Mouse (Mus musculus) heart, adult 9 months (tissue): ENCODE results near the gene Spata32.
A peak's percentile ranks its signal among the peaks of the same experiment; 100 is the strongest.

Experiments used
- DNase-seq, 2 experiments: peaks; one replicate each; pipeline ENCODE4 v3.0.0; 2022; ENCODE audit warnings: low spot score in 2 of 2

Gene Spata32

DNA sequence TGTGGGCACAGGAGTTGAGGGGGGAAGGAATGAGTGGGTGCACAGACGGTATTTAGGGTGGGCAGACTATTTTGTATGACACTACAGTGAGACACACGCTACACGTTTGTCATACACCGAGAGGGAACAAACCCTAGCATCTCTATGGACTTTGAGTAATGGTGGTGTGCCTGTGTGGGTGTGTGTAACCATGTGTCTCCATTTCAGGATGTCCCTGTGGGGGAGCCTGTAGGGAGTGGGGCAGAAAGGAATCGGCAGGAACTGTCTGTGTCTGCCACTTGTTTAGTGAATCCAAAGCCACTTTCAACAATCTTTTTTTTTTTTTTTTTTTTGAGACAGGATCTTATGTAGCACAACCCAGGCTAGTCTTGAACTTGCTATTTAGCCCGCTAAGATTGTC is 12.0 kb downstream of the Spata32 start:
- no peak for DNase-seq

DNA sequence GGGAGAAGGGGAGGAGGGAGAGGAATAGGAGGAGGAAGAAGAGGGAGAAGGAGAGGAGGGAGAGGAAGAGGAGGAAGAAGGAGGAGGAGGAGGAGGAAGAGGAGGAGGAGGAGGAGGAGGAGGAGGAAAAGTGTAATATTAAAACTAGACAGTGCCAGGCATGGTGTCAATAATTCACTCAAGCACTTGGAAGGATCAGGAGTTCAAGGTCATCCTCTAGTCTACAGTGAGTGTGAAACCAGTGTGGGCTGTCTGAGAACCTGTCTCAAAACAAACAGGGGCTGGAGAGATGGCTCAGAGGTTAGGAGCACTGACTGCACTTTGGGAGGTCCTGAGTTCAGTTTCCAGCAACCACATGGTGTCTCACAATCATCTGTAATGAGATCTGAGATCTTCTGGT is 15.9 kb downstream of the Spata32 start:
- DNase-seq = no peak

DNA sequence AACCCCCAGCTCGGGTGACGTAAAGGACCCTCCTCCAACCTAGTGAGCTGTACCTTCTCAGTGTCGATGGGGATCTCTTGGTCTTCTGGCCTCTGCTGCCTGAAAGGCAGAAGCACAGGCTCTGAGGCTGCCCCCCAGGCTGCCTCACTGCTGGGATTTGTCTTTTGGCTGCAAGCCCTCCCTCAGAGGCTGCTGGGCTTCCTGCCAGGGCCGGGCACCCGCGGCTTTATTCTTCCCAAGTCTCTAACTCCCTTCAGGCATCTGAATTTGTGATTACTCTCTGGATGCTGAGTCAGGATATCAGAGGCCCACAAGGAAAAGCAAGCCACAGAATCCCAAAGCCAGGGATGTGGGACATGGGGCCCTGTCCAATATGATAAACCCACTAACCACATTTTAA is 16.6 kb downstream of the Spata32 start:
- DNase-seq = no peak

DNA sequence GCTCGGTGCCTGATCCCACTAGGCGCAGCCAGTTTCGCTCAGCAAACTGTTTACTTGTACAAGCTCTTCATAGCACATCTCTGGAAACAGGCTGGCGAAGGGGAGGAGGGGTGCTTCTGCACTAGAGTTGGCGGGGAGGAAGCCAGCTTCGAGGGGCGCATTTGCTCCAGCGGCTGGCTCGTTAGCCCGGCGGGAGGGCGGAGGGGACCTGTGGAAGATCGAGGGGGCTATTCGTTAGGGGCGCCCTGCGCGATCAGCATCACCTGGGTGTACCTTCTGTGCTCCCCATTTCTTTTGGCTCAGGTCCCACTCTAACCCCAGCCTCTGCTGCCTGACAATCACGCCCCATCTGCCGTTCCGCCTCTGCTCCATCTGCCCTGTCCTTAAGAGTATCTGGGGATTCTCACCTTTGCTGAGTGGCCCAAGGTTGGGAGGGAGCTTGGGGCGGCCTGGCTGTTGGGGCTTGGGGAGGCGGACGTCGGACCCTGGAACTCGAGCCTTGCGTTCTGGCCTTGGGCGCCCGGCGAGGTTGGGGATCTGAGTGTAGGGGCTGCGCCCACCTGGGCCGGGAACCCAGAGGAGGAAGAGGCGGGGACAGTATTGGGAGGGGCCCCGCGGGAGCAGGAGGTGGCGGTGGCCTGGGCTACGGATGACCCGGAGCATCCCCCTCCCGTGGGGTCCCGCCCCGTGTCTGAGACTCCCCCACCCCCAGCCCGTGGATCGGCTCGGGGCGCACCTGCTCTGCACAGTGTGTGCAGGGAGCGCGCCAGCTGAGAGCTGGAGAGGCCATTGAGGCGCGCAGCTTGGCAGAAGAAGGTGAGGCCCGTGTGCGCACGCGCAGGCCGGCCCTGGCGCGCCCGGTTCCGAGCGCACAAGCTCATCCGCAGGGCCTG is 19.1 kb downstream of the Spata32 start:
- DNase-seq = peak in 1 of 2 experiments; percentile 16

- no peak for DNase-seq
These were observed 19.9 kb downstream of the Spata32 start for GRCm38 (mm10) chr11:103198339-103198738.

DNA sequence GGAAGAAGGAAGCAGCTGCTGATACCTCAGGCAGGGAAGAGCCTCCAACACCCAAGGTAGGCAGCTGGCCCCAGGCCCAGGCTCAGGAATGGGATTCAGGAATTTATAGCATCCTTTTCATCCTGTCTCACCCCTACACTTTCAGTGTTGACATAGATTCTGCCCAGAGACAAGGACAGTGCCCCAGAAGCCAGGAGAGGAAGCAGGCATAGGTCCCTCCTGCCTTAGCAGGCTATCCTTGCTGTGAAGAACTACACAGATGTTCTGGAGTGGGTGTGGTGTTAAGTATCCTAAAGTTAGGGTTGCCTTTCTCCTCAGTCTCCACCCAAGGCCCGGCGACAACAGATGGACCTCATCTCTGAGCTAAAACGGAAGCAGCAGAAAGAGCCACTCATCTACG is 20.9 kb downstream of the Spata32 start:
- DNase-seq = no peak

- no peak for DNase-seq
These were observed 22.6 kb downstream of the Spata32 start for GRCm38 (mm10) chr11:103195656-103196055.

GRCm38 (mm10) chr11:103195236-103195635 is 23.0 kb downstream of the Spata32 start:
- DNase-seq = no peak

GRCm38 (mm10) chr11:103193825-103194168 is 24.4 kb downstream of the Spata32 start:
- DNase-seq = no peak

GRCm38 (mm10) chr11:103192956-103193824 is 25.0 kb downstream of the Spata32 start:
- DNase-seq = no peak

DNA sequence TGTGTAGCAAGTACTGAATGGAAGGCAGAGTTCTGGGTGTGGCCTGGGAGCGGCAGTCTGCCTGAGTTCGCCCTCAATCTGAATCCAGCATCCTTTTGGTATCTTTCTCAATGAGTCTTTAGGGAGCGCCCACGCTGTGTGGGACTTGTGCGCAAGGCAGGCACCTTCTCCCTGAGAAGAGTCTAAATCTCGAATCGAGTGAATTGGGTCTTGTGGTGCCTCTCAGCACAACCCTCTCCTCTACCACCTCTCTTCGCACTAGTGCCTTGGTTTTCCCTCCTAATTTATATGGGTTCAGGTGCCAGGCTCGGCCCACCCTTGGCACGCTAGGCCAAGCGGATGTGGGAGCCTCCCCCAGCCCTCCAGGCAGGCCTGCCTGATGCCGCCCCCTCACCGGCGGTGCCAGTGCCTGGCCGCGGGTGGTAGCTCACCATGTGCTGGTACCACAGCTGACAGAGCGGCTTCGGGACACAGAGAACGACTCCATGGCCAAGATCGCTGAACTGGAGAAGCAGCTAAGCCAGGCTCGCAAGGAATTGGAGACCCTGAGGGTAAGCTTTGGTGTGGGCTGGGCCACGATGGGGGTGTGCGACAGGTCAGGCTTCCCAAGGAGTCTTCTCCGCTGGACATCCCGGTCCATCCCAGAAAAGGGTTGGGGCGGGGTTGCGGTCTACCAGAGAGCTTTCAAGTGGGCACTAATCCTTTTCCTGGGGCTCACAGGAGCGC is 25.8 kb downstream of the Spata32 start:
- DNase-seq = no peak

DNA sequence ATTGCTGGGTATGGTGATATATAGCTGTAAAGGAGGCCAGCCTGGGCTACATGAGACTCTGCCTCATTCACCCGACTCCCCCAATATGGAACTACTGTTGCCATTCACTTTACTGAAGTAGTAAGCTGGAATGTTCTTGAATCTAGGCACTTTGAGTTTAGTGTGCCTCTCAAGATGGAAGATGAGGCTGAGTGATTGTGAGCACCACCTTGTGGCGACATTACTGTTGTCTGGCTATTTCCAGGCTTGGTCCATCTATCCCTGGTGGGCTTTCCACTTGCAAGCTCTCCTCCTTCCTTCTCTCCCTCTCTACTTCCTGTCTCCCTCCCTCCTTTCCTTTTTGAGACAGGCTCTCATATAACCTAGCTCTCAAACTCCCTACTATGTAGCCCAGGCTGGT is 33.3 kb downstream of the Spata32 start:
- DNase-seq = peak in 1 of 2 experiments; percentile 40

DNA sequence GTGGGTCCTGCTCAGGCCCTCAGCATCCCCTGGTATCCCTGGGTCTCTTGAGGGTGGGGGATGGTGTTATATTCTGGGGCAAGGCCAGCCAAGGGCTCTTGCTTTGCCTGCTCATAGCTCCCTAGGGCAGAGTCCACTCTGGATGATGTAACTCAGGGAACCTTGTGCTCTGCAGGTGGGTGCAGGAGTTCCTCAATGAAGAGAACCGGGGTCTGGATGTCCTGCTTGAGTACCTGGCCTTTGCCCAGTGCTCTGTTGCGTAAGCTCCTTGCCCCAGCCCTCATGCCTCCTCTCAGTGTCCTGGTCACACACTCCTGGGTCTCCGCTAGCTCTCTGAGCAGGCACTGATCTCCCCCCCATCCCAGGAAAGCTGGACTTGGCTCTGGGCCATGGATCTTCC is 36.3 kb downstream of the Spata32 start:
- DNase-seq = no peak

GRCm38 (mm10) chr11:103181349-103181748 is 36.9 kb downstream of the Spata32 start:
- no peak for DNase-seq

GRCm38 (mm10) chr11:103180426-103180825 is 37.8 kb downstream of the Spata32 start:
- no peak for DNase-seq

GRCm38 (mm10) chr11:103178748-103179147 is 39.5 kb downstream of the Spata32 start:
- DNase-seq = no peak

GRCm38 (mm10) chr11:103177815-103178485 is 40.3 kb downstream of the Spata32 start:
- no peak for DNase-seq

DNA sequence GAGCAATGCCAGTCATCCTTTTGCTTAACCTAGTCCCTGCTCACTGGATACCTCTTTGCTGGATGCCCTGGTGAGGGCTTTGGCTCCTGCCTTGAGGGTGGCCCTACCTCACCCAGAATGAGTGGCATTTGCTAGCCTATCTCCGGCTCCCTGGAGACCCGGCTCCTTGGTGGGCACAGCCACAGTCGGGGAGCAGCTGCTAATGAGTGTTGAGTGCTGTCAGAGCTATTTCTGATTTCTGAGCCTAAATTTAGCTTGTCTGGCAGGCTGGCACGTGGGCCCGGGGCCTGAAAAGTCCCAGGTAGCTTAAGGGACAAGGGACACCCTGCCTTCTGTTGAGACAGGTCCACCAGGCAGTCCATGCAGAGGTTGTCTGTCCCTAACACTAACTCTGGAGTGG is 41.0 kb downstream of the Spata32 start:
- DNase-seq = peak in 1 of 2 experiments; percentile 40

DNA sequence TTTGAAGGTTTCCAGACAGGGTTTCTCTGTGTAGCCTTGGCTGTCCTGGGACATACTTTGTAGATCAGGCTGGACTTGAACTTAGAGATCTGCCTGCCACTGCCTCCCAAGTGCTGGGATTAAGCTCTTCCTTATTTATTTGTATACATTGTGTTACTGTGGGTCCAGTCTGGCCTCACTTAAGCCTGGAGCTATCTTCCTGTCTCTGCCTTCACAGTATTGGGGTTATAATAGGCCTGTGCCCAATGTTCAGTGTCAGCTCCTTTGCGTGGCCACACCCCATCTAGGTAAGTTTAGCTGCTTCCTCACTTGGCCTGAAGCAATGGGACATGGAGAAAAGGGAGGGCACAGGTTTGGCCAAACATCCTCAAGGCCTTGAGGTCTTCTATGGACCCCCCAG is 41.7 kb downstream of the Spata32 start:
- DNase-seq = no peak

DNA sequence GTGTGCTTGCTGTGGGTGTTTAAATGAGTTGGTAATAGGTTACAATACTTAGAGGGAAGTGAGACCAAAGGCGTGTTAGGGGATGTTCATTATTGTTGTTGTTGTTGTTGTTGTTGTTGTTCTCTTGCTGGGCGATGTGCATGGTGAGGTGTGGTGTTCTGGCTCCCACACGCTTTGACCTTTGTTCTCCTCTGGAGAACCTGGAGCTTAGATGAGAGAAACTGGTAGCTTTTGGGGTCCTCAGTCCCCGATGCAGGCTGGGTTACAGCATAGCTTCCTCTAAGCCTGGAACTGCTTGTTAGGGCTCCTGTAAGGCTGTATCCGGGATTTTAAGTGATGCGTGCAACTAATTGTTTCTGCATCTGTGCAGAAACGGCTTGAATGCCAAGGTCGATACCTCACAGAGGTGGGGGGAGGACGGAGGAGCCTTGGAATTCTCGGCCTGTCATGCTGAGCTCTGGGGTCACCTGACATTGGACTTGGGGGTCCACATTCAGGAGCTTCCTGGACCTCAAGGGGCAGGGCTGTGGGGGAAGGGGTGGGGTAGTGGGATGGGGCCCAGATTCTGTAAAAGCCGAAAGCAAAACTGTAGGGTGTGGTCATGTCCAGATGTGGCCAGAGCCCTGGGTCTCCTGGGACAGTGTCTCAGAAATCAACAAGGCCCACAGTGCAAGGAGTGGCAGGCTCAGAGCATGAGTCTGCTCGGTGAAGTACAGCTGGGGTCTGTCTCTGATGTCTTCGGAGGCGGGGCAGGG is 42.4 kb downstream of the Spata32 start:
- peak; percentile 79 to 86 for DNase-seq

GRCm38 (mm10) chr11:103174891-103175391 is 43.3 kb downstream of the Spata32 start:
- DNase-seq = peak; percentile 56 to 73
